Mouse (Mus musculus) heart, adult 8-10 months (tissue): ENCODE measurements at regions not wholly inside any gene's neighbourhood (a gene's known extent, or its start where the extent isn't known, plus 50 kb on each side); places are given as distances from the start of the nearest gene placed in this dataset.
A peak's percentile ranks its signal among the peaks of the same experiment; 100 is the strongest.
"Not testable (repeated sequence)": the region's sequence is repeated elsewhere in the genome, so short reads cannot be mapped to it uniquely, and the experiment has no call there.

Experiments used
- DNase-seq: peaks from one replicate; pipeline ENCODE4 v3.0.0; 2022; ENCODE audit warnings: low spot score

GRCm38 (mm10) chr1:157622156-157622555 is 115.6 kb downstream of the Sec16b start:
- DNase-seq, result not testable (repeated sequence)

GRCm38 (mm10) chr1:157632586-157632985 is 126.1 kb downstream of the Sec16b start:
- DNase-seq, result no peak

- no peak for DNase-seq
Observed at GRCm38 (mm10) chr1:157633470-157633869, 126.9 kb downstream of the Sec16b start.

GRCm38 (mm10) chr1:157635776-157636175 is 129.2 kb downstream of the Sec16b start:
- DNase-seq, result no peak

- no peak for DNase-seq
Observed at GRCm38 (mm10) chr1:157643524-157643923, 137.0 kb downstream of the Sec16b start.

- no peak for DNase-seq
Observed at GRCm38 (mm10) chr1:157645682-157646421, 139.3 kb downstream of the Sec16b start.

- DNase-seq, result no peak
Observed at GRCm38 (mm10) chr1:157655446-157655845, 148.9 kb downstream of the Sec16b start.

- DNase-seq, result no peak
Observed at GRCm38 (mm10) chr1:157669626-157670025, 163.1 kb downstream of the Sec16b start.

- no peak for DNase-seq
Observed at GRCm38 (mm10) chr1:157684356-157684755, 177.8 kb downstream of the Sec16b start.

- DNase-seq, result no peak
Observed at GRCm38 (mm10) chr1:157695198-157695597, 188.7 kb downstream of the Sec16b start.

GRCm38 (mm10) chr1:157703639-157704038 is 197.1 kb downstream of the Sec16b start:
- no peak for DNase-seq

- DNase-seq, result no peak
Observed at GRCm38 (mm10) chr1:157705364-157705763, 198.8 kb downstream of the Sec16b start.

GRCm38 (mm10) chr1:157707256-157707655 is 200.7 kb downstream of the Sec16b start:
- no peak for DNase-seq

GRCm38 (mm10) chr1:157709117-157709516 is 202.6 kb downstream of the Sec16b start:
- DNase-seq, result no peak

GRCm38 (mm10) chr1:157710870-157711269 is 204.3 kb downstream of the Sec16b start:
- DNase-seq, result no peak

- DNase-seq, result no peak
Observed at GRCm38 (mm10) chr1:157712519-157712918, 206.0 kb downstream of the Sec16b start.

GRCm38 (mm10) chr1:157713851-157714250 is 207.3 kb downstream of the Sec16b start:
- no peak for DNase-seq

- DNase-seq, result no peak
Observed at GRCm38 (mm10) chr1:157715632-157716031, 209.1 kb downstream of the Sec16b start.

GRCm38 (mm10) chr1:157717131-157717530 is 210.6 kb downstream of the Sec16b start:
- DNase-seq, result no peak

- no peak for DNase-seq
Observed at GRCm38 (mm10) chr1:157721946-157722345, 215.4 kb downstream of the Sec16b start.

GRCm38 (mm10) chr1:157731124-157731523 is 224.6 kb downstream of the Sec16b start:
- no peak for DNase-seq

GRCm38 (mm10) chr1:157740725-157741665 is 234.5 kb downstream of the Sec16b start:
- DNase-seq, result no peak

GRCm38 (mm10) chr1:157745611-157746010 is 239.1 kb downstream of the Sec16b start:
- DNase-seq, result peak; percentile 1
